20 mouse cellular contexts compared by ENCODE assay signal in genomic region chr9:106077953-106078352, GRCm38 (mm10). TPM values are rescaled to one million over a fixed set of nuclear protein-coding genes. Genes with fewer than 3 reads are reported as not detected.
DNase-seq lines count a peak whose midpoint lies in the region; ATAC-seq lines count a peak whose summit lies in the region.
"Had no signal": no experiment of that assay in that cellular context is flagged by ENCODE, and none has a peak within 500 bp of the region (broad histone marks: within the 10 kb centered on the region; RNA-seq: fewer than 3 reads in every experiment).

No protein-coding gene starts in this region.

- H3K9ac ChIP-seq in kidney, embryonic 16.5 days (replicated peaks; ENCODE audit: low read length), result no peak overlapping the region
- H3K9ac ChIP-seq: embryonic facial prominence, embryonic 12.5 days; forebrain, embryonic 15.5 days; hindbrain, embryonic 12.5 days had no signal

- no peak overlapping the region for H3K4me2 ChIP-seq in kidney, embryonic 16.5 days (replicated peaks; ENCODE audit: low read depth, low read length)
- H3K4me2 ChIP-seq: embryonic facial prominence, embryonic 12.5 days; forebrain, embryonic 15.5 days; heart, embryonic 11.5 days; hindbrain, embryonic 12.5 days had no signal

- H3K4me1 ChIP-seq in kidney, embryonic 16.5 days (ENCODE audit: insufficient read depth, low read length), result no peaks in the 10 kb centered on the region
- H3K4me1 ChIP-seq: embryonic facial prominence, embryonic 12.5 days; hindbrain, embryonic 12.5 days had no signal

- intact Hi-C loops in heart, postnatal 10 days (cut with DNase I), result no loop called here
- intact Hi-C loops in heart, postnatal 25 days (cut with DNase I), result no loop called here

- no peak overlapping the region for H3K27ac ChIP-seq in kidney, embryonic 16.5 days (ENCODE audit: low read length)
- H3K27ac ChIP-seq: embryonic facial prominence, embryonic 12.5 days; forebrain, embryonic 15.5 days; heart, adult 2 months; hindbrain, embryonic 12.5 days had no signal

- no peaks in the 10 kb centered on the region for H3K9me3 ChIP-seq in kidney, embryonic 16.5 days (ENCODE audit: low read length)
- H3K9me3 ChIP-seq: embryonic facial prominence, embryonic 12.5 days; forebrain, embryonic 15.5 days; hindbrain, embryonic 12.5 days had no signal

- no peak overlapping the region for H3K4me3 ChIP-seq in kidney, embryonic 16.5 days (ENCODE audit: low read length)
- H3K4me3 ChIP-seq: embryonic facial prominence, embryonic 12.5 days; forebrain, embryonic 15.5 days; heart, adult 2 months; hindbrain, embryonic 12.5 days had no signal

- WGBS in kidney, embryonic 16.5 days, result 62% methylated on average over 3 of the region's 3 CpGs

- ATAC-seq in kidney, embryonic 16.5 days (ENCODE audit: low FRiP score, low TSS enrichment), result peak; percentile 66; the same call in 1 of the 2 replicates
- ATAC-seq: forebrain, embryonic 15.5 days had no signal

- no peaks in the 10 kb centered on the region for H3K27me3 ChIP-seq in kidney, embryonic 16.5 days (ENCODE audit: insufficient read depth, low read length)
- H3K27me3 ChIP-seq: embryonic facial prominence, embryonic 12.5 days; forebrain, embryonic 15.5 days; hindbrain, embryonic 12.5 days had no signal

- H3K36me3 ChIP-seq in kidney, embryonic 16.5 days (ENCODE audit: insufficient read depth, low read length), result no peaks in the 10 kb centered on the region
- H3K36me3 ChIP-seq: embryonic facial prominence, embryonic 12.5 days; forebrain, embryonic 15.5 days; hindbrain, embryonic 12.5 days had no signal

- DNase-seq in heart, postnatal 10 days, result peak; percentile 14 to 24
- no peak for DNase-seq in heart, postnatal 25 days (ENCODE audit: low spot score)
- peak; percentile 27 for DNase-seq in kidney, adult 9 months
- no peak for DNase-seq in kidney, adult 18-20 months
- peak; percentile 16 to 39 for DNase-seq in kidney, postnatal 4 days
- DNase-seq in frontal cortex, postnatal 10 days (ENCODE audit: low spot score in 2 of 2), result no peak
- DNase-seq: adrenal gland, postnatal 10 days; cerebellum, adult 11 months; cerebellum, adult 8-10 months; cerebellum, postnatal 25 days; gastrocnemius, postnatal 10 days; heart, adult 2 months; heart, postnatal 4 days had no signal

RNA-seq across cellular contexts. Expression of gene Col6a4, which starts 18.6 kb away (rescaled TPM):
- total RNA-seq in heart, postnatal 10 days (2021), result under 1 TPM; 0.02 to 0.05 TPM
- not detected for total RNA-seq in heart, postnatal 25 days (2021)
- 0.48 and 0.75 TPM in 2 replicates for polyA plus RNA-seq in kidney, embryonic 16.5 days (2015; fragmentation: Nextera tagmentation; extraction: Ambion mirVana)
- total RNA-seq: heart, adult 2 months; MEL had no signal
- polyA plus RNA-seq: C2C12; heart, adult 2 months had no signal

Comparison
In these comparisons a context has a peak if more than half of its experiments do, and no peak if none do; other contexts are left out.
1. DNase-seq: peak in heart, postnatal 10 days (2 of 2), kidney, adult 9 months (single experiment) and kidney, postnatal 4 days (2 of 2); none in heart, postnatal 25 days (single experiment), kidney, adult 18-20 months (single experiment) and frontal cortex, postnatal 10 days (0 of 2).